Mouse (Mus musculus): Measurements from ENCODE around the gene 1110002E22Rik.

DNA sequence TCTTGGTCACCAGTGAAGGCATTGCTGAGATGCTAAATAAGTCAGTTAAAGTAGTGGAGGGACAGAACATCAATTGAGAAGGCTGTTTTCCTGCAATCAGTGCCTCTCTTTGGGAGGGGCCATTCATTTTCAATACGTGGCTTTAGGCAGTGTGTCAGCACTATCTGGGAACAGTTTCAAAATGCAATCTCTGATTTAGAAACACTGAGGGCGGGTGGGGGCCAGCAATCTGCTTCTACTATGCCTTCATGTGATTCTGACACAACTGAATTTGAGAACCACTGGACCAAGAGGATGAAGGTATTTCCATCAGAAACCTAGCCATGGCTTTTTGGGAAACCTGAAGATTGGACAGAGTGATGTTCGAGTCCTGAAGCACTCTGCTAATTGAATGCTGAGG, 30.4 kb downstream of the 1110002E22Rik start:
- no peak for TF ChIP-seq CTCF (IDR thresholded peaks at IDR 0.05; ENCODE audit: extremely low read depth, insufficient read depth, insufficient read length, insufficient replicate concordance)
- no peak for TF ChIP-seq POLR2A (IDR thresholded peaks at IDR 0.05; ENCODE audit: low read depth, low read length)
